Mouse (Mus musculus) hindbrain, embryonic 13.5 days (tissue): ENCODE measurements around the gene Scd4. TPM values are rescaled to one million over a fixed set of nuclear protein-coding genes. Genes with fewer than 3 reads are reported as not detected.

Source experiments
- ATAC-seq: fragments of 200-750 bp; cut with Nextera tagmentation; 2 replicates; pipeline ENCODE4 v1.8.0; 2017; ENCODE audit warnings: moderate TSS enrichment; ENCODE audit not compliant: low FRiP score
- H3K27ac ChIP-seq: fragments of 300-500 bp; sonication (generic); 2 replicates; pipeline ENCODE4 v1.5.1; 2015; ENCODE audit warnings: inconsistent platforms, mild to moderate bottlenecking, moderate library complexity
- H3K27me3 ChIP-seq: fragments of 300-500 bp; sonication (generic); 2 replicates; pipeline ENCODE4 v1.6.1; 2015; ENCODE audit warnings: mild to moderate bottlenecking, inconsistent platforms
- H3K36me3 ChIP-seq: fragments of 300-500 bp; sonication (generic); 2 replicates; pipeline ENCODE4 v1.6.1; 2015; ENCODE audit warnings: mild to moderate bottlenecking, inconsistent platforms
- H3K4me1 ChIP-seq: fragments of 300-500 bp; sonication (generic); replicated peaks from 2 replicates; pipeline ENCODE4 v1.6.1; 2015; ENCODE audit warnings: inconsistent platforms
- H3K4me2 ChIP-seq: fragments of 300-500 bp; sonication (generic); 2 replicates; pipeline ENCODE4 v1.6.1; 2015; ENCODE audit warnings: inconsistent platforms, mild to moderate bottlenecking, moderate library complexity
- H3K4me3 ChIP-seq: fragments of 300-500 bp; sonication (generic); 2 replicates; pipeline ENCODE4 v1.5.1; 2015; ENCODE audit warnings: mild to moderate bottlenecking, inconsistent platforms
- H3K9ac ChIP-seq: fragments of 300-500 bp; sonication (generic); 2 replicates; pipeline ENCODE4 v1.6.1; 2015; ENCODE audit warnings: mild to moderate bottlenecking, inconsistent platforms
- H3K9me3 ChIP-seq: fragments of 300-500 bp; sonication (generic); 2 replicates; pipeline ENCODE4 v1.6.1; 2016; ENCODE audit warnings: inconsistent platforms
- WGBS: fragments of 180-500 bp; shearing (Covaris S2); methylation state at CpG from one replicate; pipeline ENCODE4 v1.1.7; 2015; 5-methylcytosine and 5-hydroxymethylcytosine counted together
- polyA plus RNA-seq: library from polyadenylated mRNA; unstranded; fragments of >200 nt; fragmentation: Nextera tagmentation; extraction: Ambion mirVana; gene quantifications from 2 replicates; pipeline ENCODE4 v1.2.1, GENCODE M21; 2015

Scd4 gene
- polyA plus RNA-seq, 1 experiment from 2014 or later, result 0.19 TPM

DNA sequence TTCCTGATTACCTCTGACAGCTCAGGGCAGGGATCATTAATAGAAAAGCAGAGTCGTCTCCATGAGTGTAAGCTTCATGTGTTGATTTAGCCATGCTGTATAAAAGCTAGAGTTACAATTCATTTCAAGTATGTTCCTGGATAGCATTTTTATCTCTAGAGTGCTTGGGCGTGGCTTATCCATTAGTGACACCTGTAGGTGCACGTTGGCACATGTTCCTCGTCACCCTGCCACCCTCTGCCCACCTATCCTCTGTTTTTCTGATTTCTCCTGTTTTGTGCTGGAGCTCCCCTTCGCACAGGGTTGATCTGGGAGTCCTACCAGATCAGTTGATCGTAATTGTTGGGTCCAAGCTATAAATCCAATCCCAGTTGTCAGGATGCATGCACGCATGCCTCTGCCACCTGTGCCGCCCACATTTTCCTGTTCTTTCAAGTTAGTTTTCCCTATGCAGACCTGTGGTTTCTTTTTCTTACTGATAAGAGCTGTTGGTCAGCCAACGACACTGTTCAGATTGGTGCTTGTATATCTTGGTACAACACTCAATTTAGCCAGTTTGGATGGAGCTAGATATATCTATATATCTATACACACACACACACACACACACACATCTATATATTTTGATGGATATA, 31.1 kb upstream of the Scd4 start:
- H3K27ac ChIP-seq, result no peak overlapping the region
- no peak for ATAC-seq
- 82% methylated on average over 9 of the region's 9 CpGs for WGBS
- no peaks in the 10 kb centered on the region for H3K27me3 ChIP-seq
- no peaks in the 10 kb centered on the region for H3K9me3 ChIP-seq
- H3K9ac ChIP-seq, result no peak overlapping the region
- H3K36me3 ChIP-seq, result peaks cover 100% of the 10 kb centered on the region
- peaks cover 74% of the 10 kb centered on the region for H3K4me1 ChIP-seq
- no peak overlapping the region for H3K4me3 ChIP-seq
- peak overlapping the region; percentile 96; the same call in 1 of the 2 replicates for H3K4me2 ChIP-seq

DNA sequence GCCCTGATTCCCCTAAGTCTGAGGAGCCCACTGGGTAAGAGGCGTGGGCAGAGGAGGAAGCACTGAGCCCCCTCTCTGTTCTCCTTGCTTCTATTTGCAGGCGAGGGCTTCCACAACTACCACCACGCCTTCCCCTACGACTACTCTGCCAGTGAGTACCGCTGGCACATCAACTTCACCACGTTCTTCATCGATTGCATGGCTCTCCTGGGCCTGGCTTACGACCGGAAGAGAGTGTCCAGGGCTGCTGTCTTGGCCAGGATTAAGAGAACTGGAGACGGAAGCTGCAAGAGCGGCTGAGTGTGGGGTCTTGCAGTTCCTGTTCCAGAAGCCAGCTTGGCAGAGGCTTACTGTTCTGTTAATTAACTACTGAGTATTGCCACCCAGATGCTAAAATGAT, 30.0 kb upstream of the Scd4 start:
- no peak overlapping the region for H3K4me2 ChIP-seq
- H3K27me3 ChIP-seq, result no peaks in the 10 kb centered on the region
- H3K36me3 ChIP-seq, result peaks cover 98% of the 10 kb centered on the region
- H3K27ac ChIP-seq, result no peak overlapping the region
- no peak overlapping the region for H3K9ac ChIP-seq
- 90% methylated on average over 11 of the region's 11 CpGs for whole genome bisulfite sequencing
- H3K4me3 ChIP-seq, result no peak overlapping the region
- peaks cover 63% of the 10 kb centered on the region for H3K4me1 ChIP-seq
- H3K9me3 ChIP-seq, result no peaks in the 10 kb centered on the region
- ATAC-seq, result no peak

DNA sequence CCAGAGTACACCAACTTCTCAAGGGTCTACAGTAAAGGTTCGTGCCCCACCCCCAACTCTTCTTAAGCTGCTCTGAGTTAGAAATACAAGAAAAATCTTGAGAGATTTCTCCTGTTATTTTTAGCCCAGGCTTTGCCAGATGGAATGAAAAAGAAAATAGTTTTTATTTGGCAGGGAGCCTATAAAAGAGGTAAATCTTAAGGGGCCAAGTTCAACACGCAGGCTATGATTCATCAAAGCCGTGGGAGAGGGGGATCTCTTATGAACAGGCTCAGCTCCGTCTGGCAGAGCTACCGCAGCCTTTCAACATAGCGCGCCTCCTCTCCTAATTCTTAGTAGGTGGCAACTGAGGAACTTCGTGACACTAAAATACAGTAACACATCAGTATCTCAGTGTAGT, 29.4 kb upstream of the Scd4 start:
- Histone ChIP-seq H3K9ac (no peak overlapping the region), H3K36me3 (peaks cover 97% of the 10 kb centered on the region), H3K27ac (no peak overlapping the region), H3K9me3 (no peaks in the 10 kb centered on the region), H3K4me1 (peaks cover 57% of the 10 kb centered on the region), H3K27me3 (no peaks in the 10 kb centered on the region), H3K4me2 (no peak overlapping the region), H3K4me3 (no peak overlapping the region)
- ATAC-seq, result no peak
- WGBS, result 84% methylated on average over 8 of the region's 8 CpGs

DNA sequence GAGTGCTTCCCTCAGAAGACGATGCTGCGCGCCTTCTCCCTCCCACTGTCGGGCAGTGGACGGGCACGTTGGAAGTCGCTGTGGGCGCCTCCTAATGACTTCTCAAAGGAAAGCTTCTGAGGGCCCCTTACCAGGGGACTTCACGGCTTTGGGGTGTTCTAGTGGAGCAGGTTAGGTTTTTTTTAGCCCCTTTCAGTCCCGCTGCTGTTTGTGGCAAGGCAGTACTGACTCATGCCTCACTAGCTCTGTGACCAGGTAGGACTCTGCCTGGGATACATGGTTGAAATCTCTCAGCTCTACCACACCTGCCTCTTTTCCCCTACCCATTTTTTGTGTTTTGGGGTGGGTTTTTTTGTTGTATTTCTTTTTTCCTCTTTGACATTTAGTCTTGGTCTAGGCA, 28.5 kb upstream of the Scd4 start:
- peaks cover 48% of the 10 kb centered on the region for H3K4me1 ChIP-seq
- 87% methylated on average over 10 of the region's 10 CpGs for WGBS

DNA sequence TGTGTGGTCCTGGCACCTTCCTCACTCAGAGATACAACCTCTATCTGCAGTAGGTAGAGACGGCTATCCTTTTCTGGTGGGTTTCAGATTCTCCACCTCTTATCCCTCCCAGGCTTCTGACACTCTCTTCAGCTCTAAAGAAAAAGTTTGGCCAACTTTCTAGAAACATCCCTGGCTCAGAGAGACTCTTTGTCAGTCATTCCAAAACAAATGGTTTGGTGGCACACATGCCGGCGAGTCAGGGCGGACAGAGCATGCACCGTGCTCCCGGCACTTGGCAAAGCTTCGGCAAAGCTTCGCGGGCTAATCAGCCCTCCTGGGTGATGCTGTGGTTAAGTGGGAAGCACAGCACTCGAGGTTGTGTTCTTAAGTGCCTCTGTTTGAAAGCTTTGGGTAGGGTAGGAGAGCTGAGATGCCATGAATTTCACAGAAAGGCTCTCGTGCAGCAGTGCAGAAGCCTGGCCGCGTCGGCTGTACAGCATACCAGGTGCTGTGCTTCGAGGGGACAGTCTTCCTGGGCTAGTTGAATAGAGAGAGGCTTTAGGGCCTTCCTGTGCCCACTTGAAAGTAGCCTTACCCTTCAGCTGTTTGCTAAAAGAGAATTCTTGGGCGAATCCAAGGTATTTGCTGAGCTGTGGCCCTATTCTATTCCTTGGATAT, 27.9 kb upstream of the Scd4 start:
- H3K4me3 ChIP-seq, result no peak overlapping the region
- no peaks in the 10 kb centered on the region for H3K27me3 ChIP-seq
- no peak for ATAC-seq
- H3K9ac ChIP-seq, result no peak overlapping the region
- H3K4me1 ChIP-seq, result peaks cover 43% of the 10 kb centered on the region
- peaks cover 87% of the 10 kb centered on the region for H3K36me3 ChIP-seq
- 91% methylated on average over 16 of the region's 16 CpGs for WGBS
- H3K27ac ChIP-seq, result peak overlapping the region; percentile 20; the same call in 1 of the 2 replicates
- H3K9me3 ChIP-seq, result no peaks in the 10 kb centered on the region
- no peak overlapping the region for H3K4me2 ChIP-seq

More for the DNA sequence above, 28.5 kb upstream of the Scd4 start:
- H3K27ac ChIP-seq, result peak overlapping the region; percentile 12; the same call in 1 of the 2 replicates
- no peak overlapping the region for H3K4me3 ChIP-seq
- H3K4me2 ChIP-seq, result no peak overlapping the region
- peaks cover 90% of the 10 kb centered on the region for H3K36me3 ChIP-seq
- H3K9ac ChIP-seq, result no peak overlapping the region
- H3K27me3 ChIP-seq, result no peaks in the 10 kb centered on the region
- no peaks in the 10 kb centered on the region for H3K9me3 ChIP-seq
- no peak for ATAC-seq

DNA sequence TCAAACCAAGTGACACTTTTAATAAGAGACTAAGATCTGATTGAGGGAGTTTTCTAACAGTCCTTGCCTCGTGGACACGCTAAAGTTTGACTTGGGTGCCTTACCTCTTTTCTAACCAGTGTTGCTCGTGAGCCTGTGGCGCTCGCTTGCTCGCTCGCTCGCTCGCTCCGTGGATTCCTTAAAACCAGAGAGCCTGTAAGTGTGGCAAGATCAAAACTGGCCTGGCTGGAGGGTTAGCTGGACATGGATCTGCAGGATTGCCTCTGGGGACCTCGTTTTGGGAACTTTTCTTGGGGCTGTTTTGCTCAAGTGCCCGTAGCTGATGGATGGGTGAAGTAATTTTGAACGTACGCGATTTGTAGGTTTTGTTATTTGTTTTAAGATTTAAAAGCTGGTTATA, 27.2 kb upstream of the Scd4 start:
- Histone ChIP-seq H3K4me2 (no peak overlapping the region), H3K36me3 (peaks cover 80% of the 10 kb centered on the region), H3K4me1 (peaks cover 43% of the 10 kb centered on the region), H3K9me3 (no peaks in the 10 kb centered on the region), H3K9ac (no peak overlapping the region), H3K27ac (no peak overlapping the region), H3K27me3 (no peaks in the 10 kb centered on the region), H3K4me3 (no peak overlapping the region)
- no peak for ATAC-seq
- WGBS, result 91% methylated on average over 15 of the region's 15 CpGs

DNA sequence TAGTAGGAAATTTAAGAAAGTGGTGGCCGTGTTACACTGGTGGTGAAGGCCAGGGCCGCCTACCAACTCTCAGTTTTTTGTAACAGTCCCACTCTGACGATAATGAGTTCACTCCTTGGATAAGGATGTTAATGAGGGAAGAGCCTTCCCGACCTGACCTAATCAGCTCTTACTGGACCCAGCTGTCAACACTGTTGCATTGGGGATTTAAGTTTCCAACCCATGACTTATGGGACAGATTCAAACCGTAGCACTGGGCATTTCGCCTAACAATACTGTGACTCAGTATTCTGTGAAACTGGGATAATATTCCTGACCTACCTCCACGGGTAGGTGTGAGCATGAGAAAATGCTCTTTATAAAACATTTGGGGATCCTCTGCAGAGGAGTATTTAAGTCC, 26.7 kb upstream of the Scd4 start:
- WGBS, result 78% methylated on average over 7 of the region's 7 CpGs
- H3K9me3 ChIP-seq, result no peaks in the 10 kb centered on the region
- H3K4me1 ChIP-seq, result peaks cover 43% of the 10 kb centered on the region
- H3K36me3 ChIP-seq, result peaks cover 75% of the 10 kb centered on the region
- H3K27ac ChIP-seq, result no peak overlapping the region
- ATAC-seq, result no peak
- no peak overlapping the region for H3K4me3 ChIP-seq
- H3K4me2 ChIP-seq, result no peak overlapping the region
- no peak overlapping the region for H3K9ac ChIP-seq
- no peaks in the 10 kb centered on the region for H3K27me3 ChIP-seq

DNA sequence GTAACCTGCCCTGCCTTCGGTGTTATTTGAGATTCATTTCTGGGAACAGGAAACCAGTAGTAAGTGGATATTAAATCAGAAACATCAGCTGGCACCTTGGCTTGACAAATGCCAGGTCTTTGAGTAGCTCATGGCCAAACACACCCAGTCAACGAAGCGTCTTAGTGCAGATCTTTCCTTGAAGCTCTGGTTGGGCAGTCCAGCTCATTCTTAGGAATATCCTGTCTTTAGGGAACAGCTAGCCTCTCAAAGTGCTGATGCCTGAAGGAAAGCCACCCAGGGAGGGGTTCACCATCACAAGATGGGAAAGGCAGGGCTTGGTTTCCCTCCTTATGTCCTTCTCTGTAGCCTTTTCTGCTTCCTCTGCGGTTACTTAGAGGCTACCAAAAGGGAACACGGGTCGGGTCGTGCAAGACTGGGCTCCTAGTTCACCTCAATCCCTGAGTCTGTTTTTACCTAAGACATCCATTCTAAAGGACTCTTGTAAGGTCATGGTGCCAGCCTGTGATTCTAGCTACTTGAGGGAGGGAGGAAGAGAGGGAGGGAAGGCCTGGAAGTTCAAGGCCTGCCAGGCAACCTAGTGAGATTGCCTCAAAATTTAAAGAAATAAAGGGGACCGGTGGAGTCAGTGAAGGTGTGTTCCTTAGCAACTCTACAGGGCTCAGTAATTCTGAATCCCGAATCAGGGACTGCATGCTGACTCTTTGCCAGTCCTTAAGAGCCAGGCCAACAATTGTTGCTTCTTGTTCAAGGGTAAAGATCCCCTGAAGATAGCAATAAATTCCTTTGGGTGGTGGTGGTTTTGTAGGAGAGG, 25.6 kb upstream of the Scd4 start:
- Histone ChIP-seq H3K27ac (0 out of 2 replicates have a peak overlapping the region, but pooled peaks have one; percentile 30), H3K4me3 (no peak overlapping the region), H3K9me3 (no peaks in the 10 kb centered on the region), H3K4me1 (peaks cover 43% of the 10 kb centered on the region), H3K9ac (0 out of 2 replicates have a peak overlapping the region, but pooled peaks have one; percentile 19), H3K4me2 (no peak overlapping the region), H3K27me3 (no peaks in the 10 kb centered on the region), H3K36me3 (peaks cover 64% of the 10 kb centered on the region)
- no peak for ATAC-seq
- 85% methylated on average over 9 of the region's 9 CpGs for WGBS

DNA sequence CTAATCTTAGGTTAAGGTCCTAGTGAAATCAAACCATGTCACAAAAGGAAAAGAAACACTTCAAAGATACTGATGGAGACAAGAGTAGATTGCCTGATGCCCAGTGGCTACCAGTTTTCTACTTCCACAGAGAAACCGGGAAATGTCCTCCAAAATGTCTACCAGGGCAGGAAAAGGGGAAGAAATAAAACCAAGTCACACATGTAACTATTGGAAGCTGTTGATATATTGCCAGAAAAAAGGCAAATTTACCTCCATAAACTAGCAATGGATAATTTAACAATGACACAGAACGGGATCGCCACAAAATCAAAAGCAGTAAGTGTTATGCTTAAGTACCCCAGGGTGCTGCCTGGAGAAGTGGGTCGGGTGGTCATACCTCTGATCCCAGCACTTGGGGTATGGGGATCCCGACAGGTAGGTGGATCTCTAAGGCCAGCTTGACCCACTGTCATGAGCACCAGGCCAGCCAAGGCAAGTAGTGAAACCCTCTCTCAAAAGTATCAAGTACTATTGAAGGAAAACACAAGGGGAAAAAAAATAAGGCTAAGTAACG, 24.9 kb upstream of the Scd4 start:
- WGBS, result 85% methylated on average over 6 of the region's 6 CpGs
- ATAC-seq, result no peak
- Histone ChIP-seq H3K4me3 (no peak overlapping the region), H3K36me3 (peaks cover 57% of the 10 kb centered on the region), H3K9ac (no peak overlapping the region), H3K4me1 (peaks cover 36% of the 10 kb centered on the region), H3K9me3 (no peaks in the 10 kb centered on the region), H3K27me3 (no peaks in the 10 kb centered on the region), H3K27ac (no peak overlapping the region), H3K4me2 (no peak overlapping the region)

DNA sequence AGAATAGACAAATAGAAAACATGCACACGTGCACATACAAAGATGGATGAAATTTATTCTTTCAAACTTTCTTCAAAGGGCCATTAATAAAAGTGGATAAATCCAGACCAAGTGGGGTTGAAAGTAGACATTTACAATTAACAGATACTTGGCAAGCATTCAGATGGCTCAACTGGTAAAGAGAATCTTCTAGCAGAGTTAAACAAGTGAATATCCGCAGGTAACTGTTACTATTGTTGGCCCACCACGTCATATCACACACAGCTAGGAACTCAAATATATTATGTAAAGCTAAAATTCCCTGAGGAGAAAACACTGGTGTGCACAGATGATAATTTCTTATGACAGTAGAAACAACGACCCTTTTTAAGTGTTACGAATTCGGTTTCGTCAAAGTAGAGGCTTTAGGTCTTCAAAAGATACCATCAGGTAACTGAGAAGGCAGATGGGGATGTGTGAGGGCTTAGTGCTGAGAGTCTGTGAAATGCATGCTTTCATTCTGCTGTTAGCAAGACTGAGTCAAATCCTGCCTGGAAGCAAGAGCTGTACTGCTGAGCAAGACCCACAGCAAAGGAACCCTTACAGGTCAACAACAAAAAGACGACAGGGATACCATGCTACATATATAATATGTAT, 24.2 kb upstream of the Scd4 start:
- no peaks in the 10 kb centered on the region for H3K27me3 ChIP-seq
- no peak overlapping the region for H3K9ac ChIP-seq
- H3K4me1 ChIP-seq, result peaks cover 35% of the 10 kb centered on the region
- no peak overlapping the region for H3K4me2 ChIP-seq
- no peak for ATAC-seq
- H3K4me3 ChIP-seq, result no peak overlapping the region
- H3K9me3 ChIP-seq, result no peaks in the 10 kb centered on the region
- 90% methylated on average over 8 of the region's 8 CpGs for WGBS
- H3K36me3 ChIP-seq, result peaks cover 50% of the 10 kb centered on the region
- no peak overlapping the region for H3K27ac ChIP-seq

DNA sequence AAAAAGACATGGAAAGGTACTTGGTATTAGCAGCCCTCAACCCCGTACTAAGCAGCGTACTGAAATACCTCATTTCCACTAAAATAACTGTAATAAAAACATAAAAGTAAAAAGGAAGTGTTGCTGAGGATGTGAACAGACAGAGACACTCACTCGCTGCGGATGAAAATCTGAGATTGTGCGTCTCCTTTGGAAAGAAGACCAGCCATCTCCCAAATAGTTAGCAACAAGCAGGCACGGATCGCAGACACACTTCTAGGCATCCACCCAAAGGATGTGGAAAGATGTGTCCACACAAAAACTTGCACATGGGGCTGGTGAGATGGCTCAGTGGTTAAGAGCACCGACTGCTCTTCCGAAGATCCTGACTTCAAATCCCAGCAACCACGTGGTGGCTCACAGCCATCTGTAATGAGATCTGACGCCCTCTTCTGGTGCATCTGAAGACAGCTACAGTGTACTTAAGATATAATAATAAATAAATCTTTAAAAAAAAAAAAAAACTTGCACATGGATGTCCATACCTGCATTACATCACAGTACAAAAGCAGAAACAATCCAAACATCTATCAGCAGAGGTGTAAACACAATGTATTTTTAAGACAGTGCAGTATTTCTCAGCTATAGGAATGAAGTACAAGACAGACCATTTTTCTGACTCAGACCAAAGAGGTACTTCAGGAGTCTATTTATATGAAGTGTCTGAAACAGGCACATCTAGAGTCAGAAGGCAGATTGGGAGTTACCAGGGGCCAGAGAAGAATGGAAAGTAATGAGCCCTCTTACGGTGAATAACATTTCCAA, 23.3 kb upstream of the Scd4 start:
- Histone ChIP-seq H3K4me2 (no peak overlapping the region), H3K27me3 (no peaks in the 10 kb centered on the region), H3K9ac (no peak overlapping the region), H3K4me3 (no peak overlapping the region), H3K4me1 (peaks cover 36% of the 10 kb centered on the region), H3K36me3 (peaks cover 42% of the 10 kb centered on the region), H3K9me3 (no peaks in the 10 kb centered on the region), H3K27ac (no peak overlapping the region)
- WGBS, result 81% methylated on average over 12 of the region's 12 CpGs
- no peak for ATAC-seq
